26 mouse cellular contexts compared by ENCODE assay signal in the genomic region with DNA sequence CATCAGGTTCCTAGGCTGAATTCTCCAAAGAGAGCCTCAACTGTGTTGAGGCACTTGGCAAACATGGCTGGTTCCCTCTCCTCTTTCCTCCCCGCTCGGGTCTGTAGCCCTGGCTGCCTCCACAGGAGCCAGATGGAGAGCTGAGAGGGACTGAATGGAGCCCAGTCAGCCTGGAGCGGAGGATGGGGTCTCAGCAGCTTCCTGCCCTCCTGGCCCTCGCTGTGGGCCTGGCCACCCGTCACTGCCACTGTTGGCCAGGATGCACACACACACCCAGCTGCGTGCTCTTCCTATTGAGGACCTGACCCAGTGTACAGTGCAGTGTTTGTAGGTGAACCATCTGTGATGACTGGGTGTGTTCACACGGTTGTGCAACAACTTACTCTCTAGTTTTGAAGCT. TPM values are rescaled to one million over a fixed set of nuclear protein-coding genes. Genes with fewer than 3 reads are reported as not detected.
DNase-seq lines count a peak whose midpoint lies in the region; ATAC-seq and TF ChIP-seq lines count a peak whose summit lies in the region.
"Had no signal": no experiment of that assay in that cellular context is flagged by ENCODE, and none has a peak within 500 bp of the region (broad histone marks: within the 10 kb centered on the region; RNA-seq: fewer than 3 reads in every experiment).

No protein-coding gene starts in this region.

- H3K27me3 ChIP-seq in hindbrain, embryonic 10.5 days (ENCODE audit: insufficient read depth, poor library complexity, severe bottlenecking), result no peaks in the 10 kb centered on the region
- H3K27me3 ChIP-seq in hindbrain, embryonic 14.5 days (ENCODE audit: control insufficient read depth, insufficient read depth, low read length), result no peaks in the 10 kb centered on the region
- H3K27me3 ChIP-seq in Patski, result peaks cover 14% of the 10 kb centered on the region
- H3K27me3 ChIP-seq in stomach, postnatal 0 days (ENCODE audit: control insufficient read depth, insufficient read depth, low read length), result no peaks in the 10 kb centered on the region
- no peaks in the 10 kb centered on the region for H3K27me3 ChIP-seq in liver, postnatal 0 days (ENCODE audit: insufficient read depth, low read length)
- H3K27me3 ChIP-seq: forebrain, embryonic 15.5 days had no signal

- no peaks in the 10 kb centered on the region for H3K9me3 ChIP-seq in hindbrain, embryonic 10.5 days
- H3K9me3 ChIP-seq in hindbrain, embryonic 14.5 days (ENCODE audit: control insufficient read depth, low read length), result no peaks in the 10 kb centered on the region
- H3K9me3 ChIP-seq in stomach, postnatal 0 days (ENCODE audit: control insufficient read depth, low read length), result no peaks in the 10 kb centered on the region
- no peaks in the 10 kb centered on the region for H3K9me3 ChIP-seq in liver, postnatal 0 days (ENCODE audit: low read length)
- H3K9me3 ChIP-seq: embryonic facial prominence, embryonic 12.5 days; forebrain, embryonic 15.5 days; heart, embryonic 10.5 days; hindbrain, embryonic 13.5 days had no signal

- H3K4me3 ChIP-seq in hindbrain, embryonic 10.5 days, result no peak overlapping the region
- H3K4me3 ChIP-seq in hindbrain, embryonic 14.5 days (replicated peaks; ENCODE audit: low read length), result no peak overlapping the region
- H3K4me3 ChIP-seq in stomach, postnatal 0 days (ENCODE audit: low read depth, low read length), result no peak overlapping the region
- no peak overlapping the region for H3K4me3 ChIP-seq in liver, postnatal 0 days (ENCODE audit: low read depth, low read length)
- H3K4me3 ChIP-seq: embryonic facial prominence, embryonic 12.5 days; forebrain, embryonic 15.5 days; heart, embryonic 10.5 days; hindbrain, embryonic 13.5 days had no signal

- H3K4me2 ChIP-seq in hindbrain, embryonic 14.5 days (replicated peaks), result no peak overlapping the region
- no peak overlapping the region for H3K4me2 ChIP-seq in stomach, postnatal 0 days (replicated peaks; ENCODE audit: low read depth)
- H3K4me2 ChIP-seq in liver, postnatal 0 days (ENCODE audit: low read depth, low read length), result no peak overlapping the region
- H3K4me2 ChIP-seq: embryonic facial prominence, embryonic 12.5 days; forebrain, embryonic 15.5 days; hindbrain, embryonic 13.5 days had no signal

- no peaks in the 10 kb centered on the region for H3K4me1 ChIP-seq in hindbrain, embryonic 10.5 days (replicated peaks)
- H3K4me1 ChIP-seq in hindbrain, embryonic 14.5 days (replicated peaks; ENCODE audit: control insufficient read depth, insufficient read depth, low read length), result no peaks in the 10 kb centered on the region
- H3K4me1 ChIP-seq in stomach, postnatal 0 days (replicated peaks; ENCODE audit: control insufficient read depth, insufficient read depth), result no peaks in the 10 kb centered on the region
- no peaks in the 10 kb centered on the region for H3K4me1 ChIP-seq in liver, postnatal 0 days (ENCODE audit: insufficient read depth)
- H3K4me1 ChIP-seq: embryonic facial prominence, embryonic 12.5 days; forebrain, embryonic 15.5 days; heart, embryonic 10.5 days; hindbrain, embryonic 13.5 days had no signal

- CTCF ChIA-PET in Patski (lab: Charles Lee), result no interaction called here

- H3K9ac ChIP-seq in hindbrain, embryonic 14.5 days, result no peak overlapping the region
- H3K9ac ChIP-seq in stomach, postnatal 0 days (ENCODE audit: low read length), result no peak overlapping the region
- H3K9ac ChIP-seq in liver, postnatal 0 days (replicated peaks), result no peak overlapping the region
- H3K9ac ChIP-seq: embryonic facial prominence, embryonic 12.5 days; forebrain, embryonic 15.5 days; hindbrain, embryonic 13.5 days had no signal

- in situ Hi-C loops in Patski (cut with MboI; ENCODE audit: low pct_unique_long_range_greater_than_20kb), result no loop called here

- no peak for ATAC-seq in hindbrain, embryonic 14.5 days (ENCODE audit: low FRiP score)
- ATAC-seq in Patski, result peak; percentile 2
- no peak for ATAC-seq in stomach, postnatal 0 days (ENCODE audit: low FRiP score, low TSS enrichment)
- ATAC-seq in liver, postnatal 0 days, result no peak
- ATAC-seq: activated CD4-positive, CD25-positive, alpha-beta regulatory T cell, adult 4 months; forebrain, embryonic 15.5 days had no signal

- WGBS in hindbrain, embryonic 10.5 days, result 66% methylated on average over 7 of the region's 7 CpGs
- WGBS in hindbrain, embryonic 14.5 days, result 73% methylated on average over 7 of the region's 7 CpGs
- 53% methylated on average over 7 of the region's 7 CpGs for WGBS in stomach, postnatal 0 days
- WGBS in liver, postnatal 0 days (ENCODE audit: insufficient replicate concordance), result 52% methylated on average over 7 of the region's 7 CpGs

- H3K36me3 ChIP-seq in hindbrain, embryonic 10.5 days, result no peaks in the 10 kb centered on the region
- no peaks in the 10 kb centered on the region for H3K36me3 ChIP-seq in hindbrain, embryonic 14.5 days (replicated peaks; ENCODE audit: control insufficient read depth, insufficient read depth)
- H3K36me3 ChIP-seq in stomach, postnatal 0 days (ENCODE audit: control insufficient read depth, insufficient read depth, low read length), result no peaks in the 10 kb centered on the region
- H3K36me3 ChIP-seq in liver, postnatal 0 days (replicated peaks; ENCODE audit: insufficient read depth, low read length), result no peaks in the 10 kb centered on the region
- H3K36me3 ChIP-seq: embryonic facial prominence, embryonic 12.5 days; forebrain, embryonic 15.5 days; heart, embryonic 10.5 days; hindbrain, embryonic 13.5 days had no signal

- 0 out of 2 replicates have a peak overlapping the region, but pooled peaks have one; percentile 35 for H3K27ac ChIP-seq in hindbrain, embryonic 10.5 days
- H3K27ac ChIP-seq in hindbrain, embryonic 14.5 days, result no peak overlapping the region
- no peak overlapping the region for H3K27ac ChIP-seq in stomach, postnatal 0 days (replicated peaks)
- H3K27ac ChIP-seq in liver, postnatal 0 days (ENCODE audit: low read depth), result no peak overlapping the region
- H3K27ac ChIP-seq: embryonic facial prominence, embryonic 12.5 days; forebrain, embryonic 15.5 days; heart, embryonic 10.5 days; hindbrain, embryonic 13.5 days had no signal

- TF ChIP-seq CTCF in Patski (IDR thresholded peaks at IDR 0.05), result no peak
- no peak for TF ChIP-seq CTCF in stomach, postnatal 0 days (IDR thresholded peaks at IDR 0.05; ENCODE audit: low read depth)
- no peak for TF ChIP-seq CTCF in liver, postnatal 0 days (IDR thresholded peaks at IDR 0.05; ENCODE audit: low read depth)

- DNase-seq in hindbrain, embryonic 10.5 days (ENCODE audit: low spot score), result no peak
- DNase-seq in hindbrain, embryonic 14.5 days (ENCODE audit: low spot score), result no peak
- no peak for DNase-seq in Patski (ENCODE audit: low read depth, low spot score)
- DNase-seq in layer of hippocampus, adult 8-10 months (ENCODE audit: low spot score in 2 of 2), result peak; percentile 20 to 30
- peak; percentile 31 to 45 for DNase-seq in layer of hippocampus, postnatal 36 days
- DNase-seq in stomach, postnatal 0 days (ENCODE audit: low spot score), result no peak
- DNase-seq in liver, postnatal 0 days, result no peak
- DNase-seq: adrenal gland, postnatal 25 days; cerebellum, adult 11 months; cerebellum, adult 8-10 months; cerebellum, postnatal 25 days; heart, adult 18-20 months; heart, postnatal 10 days; heart, postnatal 4 days had no signal

- TF ChIP-seq EP300 in stomach, postnatal 0 days (optimal IDR thresholded peaks at IDR 0.05), result no peak
- no peak for TF ChIP-seq EP300 in liver, postnatal 0 days (IDR thresholded peaks at IDR 0.05; ENCODE audit: low read depth)

- POLR2A ChIA-PET in Patski (lab: Charles Lee), result no interaction called here

RNA-seq across cellular contexts. Expression of a gene that starts 19.7 kb away (rescaled TPM):
- polyA plus RNA-seq in hindbrain, embryonic 10.5 days (2016; fragmentation: Nextera tagmentation; extraction: Ambion mirVana), result 0.52 and 0.54 TPM in 2 replicates
- 0.99 and 1.2 TPM in 2 replicates for polyA plus RNA-seq in hindbrain, embryonic 14.5 days (2014; fragmentation: Nextera tagmentation; extraction: Ambion mirVana)
- not detected for polyA plus RNA-seq in Patski (2021)
- total RNA-seq in layer of hippocampus, adult 8-10 months (2022), result not detected
- not detected for total RNA-seq in layer of hippocampus, postnatal 36 days (2021)
- polyA plus RNA-seq in stomach, postnatal 0 days (2015; fragmentation: Nextera tagmentation; extraction: Ambion mirVana), result 56.5 and 57.9 TPM in 2 replicates
- 0.22 and 0.32 TPM in 2 replicates for polyA plus RNA-seq in liver, postnatal 0 days (2015; fragmentation: Nextera tagmentation; extraction: Ambion mirVana)
- total RNA-seq: adrenal gland, adult 18-20 months; adrenal gland, postnatal 25 days; gastrocnemius, postnatal 4 days; heart, adult 18-20 months; MEL had no signal
- polyA plus RNA-seq: cortical plate, adult 2 months; heart, embryonic 10.5 days had no signal

RNA-seq across cellular contexts. Expression of a gene that starts 33.7 kb away (rescaled TPM):
- 8.0 and 8.9 TPM in 2 replicates for polyA plus RNA-seq in hindbrain, embryonic 10.5 days (2016; fragmentation: Nextera tagmentation; extraction: Ambion mirVana)
- 6.8 and 10.5 TPM in 2 replicates for polyA plus RNA-seq in hindbrain, embryonic 14.5 days (2014; fragmentation: Nextera tagmentation; extraction: Ambion mirVana)
- polyA plus RNA-seq in Patski (2021), result 0.30 TPM
- 1 to 10 TPM; 3.6 to 8.1 (median 5.2) TPM for total RNA-seq in layer of hippocampus, adult 8-10 months (2022)
- total RNA-seq in layer of hippocampus, postnatal 36 days (2021), result 1 to 10 TPM; 4.6 to 5.0 TPM
- polyA plus RNA-seq in stomach, postnatal 0 days (2015; fragmentation: Nextera tagmentation; extraction: Ambion mirVana), result 3.5 and 3.8 TPM in 2 replicates
- 2.7 and 2.9 TPM in 2 replicates for polyA plus RNA-seq in liver, postnatal 0 days (2015; fragmentation: Nextera tagmentation; extraction: Ambion mirVana)

RNA-seq across cellular contexts. Expression of a gene that starts 48.2 kb away (rescaled TPM):
- polyA plus RNA-seq in hindbrain, embryonic 10.5 days (2016; fragmentation: Nextera tagmentation; extraction: Ambion mirVana), result not detected in 2 replicates
- not detected in 2 replicates for polyA plus RNA-seq in hindbrain, embryonic 14.5 days (2014; fragmentation: Nextera tagmentation; extraction: Ambion mirVana)
- polyA plus RNA-seq in Patski (2021), result not detected
- not detected for total RNA-seq in layer of hippocampus, adult 8-10 months (2022)
- total RNA-seq in layer of hippocampus, postnatal 36 days (2021), result not detected
- 0.10 and 0.16 TPM in 2 replicates for polyA plus RNA-seq in stomach, postnatal 0 days (2015; fragmentation: Nextera tagmentation; extraction: Ambion mirVana)
- polyA plus RNA-seq in liver, postnatal 0 days (2015; fragmentation: Nextera tagmentation; extraction: Ambion mirVana), result 48.4 and 53.7 TPM in 2 replicates
- total RNA-seq: gastrocnemius, adult 8-10 months; heart, postnatal 4 days had no signal
- polyA plus RNA-seq: C2C12; cortical plate, adult 2 months; forebrain, embryonic 15.5 days; heart, embryonic 14.5 days had no signal

Comparison
In these comparisons a context has a peak if more than half of its experiments do, and no peak if none do; other contexts are left out.
1. DNase-seq: peak in layer of hippocampus, adult 8-10 months (2 of 2) and layer of hippocampus, postnatal 36 days (2 of 2); none in hindbrain, embryonic 10.5 days (single experiment), hindbrain, embryonic 14.5 days (single experiment), Patski (single experiment), stomach, postnatal 0 days (single experiment) and liver, postnatal 0 days (single experiment).
2. RNA of a gene that starts 19.7 kb away (polyA plus RNA-seq): 56.5 to 57.9 TPM in stomach, postnatal 0 days; 0.99 to 1.2 TPM in hindbrain, embryonic 14.5 days, 0.52 to 0.54 TPM in hindbrain, embryonic 10.5 days, 0.22 to 0.32 TPM in liver, postnatal 0 days and not detected in Patski (single experiment); every median in the first group is over 10 times any median in the second.
3. RNA of a gene that starts 48.2 kb away (polyA plus RNA-seq): 48.4 to 53.7 TPM in liver, postnatal 0 days; 0.10 to 0.16 TPM in stomach, postnatal 0 days, not detected in hindbrain, embryonic 10.5 days, not detected in hindbrain, embryonic 14.5 days and not detected in Patski (single experiment); every median in the first group is over 10 times any median in the second.